Mouse (Mus musculus) heart, postnatal 0 days (tissue): Measurements from ENCODE around the gene Olfr51. TPM values are rescaled to one million over a fixed set of nuclear protein-coding genes. Genes with fewer than 3 reads are reported as not detected.

ENCODE experiments used
- ATAC-seq: fragments of 200-750 bp; cut with Nextera tagmentation; 2 replicates; pipeline ENCODE4 v1.8.0; 2017; ENCODE audit warnings: low read depth, moderate number of reproducible peaks, moderate library complexity; ENCODE audit not compliant: insufficient read depth
- DNase-seq: peaks from one replicate; pipeline ENCODE4 v3.0.0-alpha.2; 2016; ENCODE audit warnings: low spot score
- H3K27ac ChIP-seq: fragments of 300-500 bp; sonication (generic); 2 replicates; pipeline ENCODE4 v1.5.1; 2014; ENCODE audit warnings: low read depth, mild to moderate bottlenecking
- H3K27me3 ChIP-seq: fragments of 300-500 bp; sonication (generic); 2 replicates; pipeline ENCODE4 v1.6.1; 2014; ENCODE audit warnings: low read length, mixed read lengths; ENCODE audit not compliant: control insufficient read depth, insufficient read depth
- H3K36me3 ChIP-seq: fragments of 300-500 bp; sonication (generic); replicated peaks from 2 replicates; pipeline ENCODE4 v1.6.1; 2014; ENCODE audit warnings: low read length, mixed read lengths; ENCODE audit not compliant: control insufficient read depth, insufficient read depth
- H3K4me1 ChIP-seq: fragments of 300-500 bp; sonication (generic); 2 replicates; pipeline ENCODE4 v1.6.1; 2014; ENCODE audit warnings: antibody characterized with exemption; ENCODE audit not compliant: control insufficient read depth, insufficient read depth
- H3K4me2 ChIP-seq: fragments of 300-500 bp; sonication (generic); 2 replicates; pipeline ENCODE4 v1.6.1; 2014; ENCODE audit warnings: low read depth, mild to moderate bottlenecking, low read length, moderate library complexity
- H3K4me3 ChIP-seq: fragments of 300-500 bp; sonication (generic); 2 replicates; pipeline ENCODE4 v1.5.1; 2014; ENCODE audit warnings: low read depth, low read length
- H3K9ac ChIP-seq: fragments of 300-500 bp; sonication (generic); replicated peaks from 2 replicates; pipeline ENCODE4 v1.6.1; 2014; ENCODE audit warnings: low read depth, low read length, mixed read lengths
- H3K9me3 ChIP-seq: fragments of 300-500 bp; sonication (generic); replicated peaks from 2 replicates; pipeline ENCODE4 v1.6.1; 2016; ENCODE audit warnings: low read length; ENCODE audit not compliant: control insufficient read depth
- CTCF ChIP-seq: IDR thresholded peaks from 2 replicates; pipeline ENCODE4 v1.5.1; 2016; ENCODE audit warnings: antibody characterized with exemption, control low read depth, low read depth
- EP300 ChIP-seq: IDR thresholded peaks from 2 replicates; pipeline ENCODE4 v1.6.1; 2016; ENCODE audit warnings: antibody characterized with exemption, low read depth
- WGBS: fragments of 180-500 bp; shearing (Covaris S2); extraction: QIAGEN DNeasy Blood & Tissue Kit; methylation state at CpG from one replicate; pipeline ENCODE4 v1.1.7; 2014; 5-methylcytosine and 5-hydroxymethylcytosine counted together
- polyA plus RNA-seq: library from polyadenylated mRNA; unstranded; fragments of >200 nt; fragmentation: Nextera tagmentation; extraction: Ambion mirVana; gene quantifications from 2 replicates; pipeline ENCODE4 v1.2.1, GENCODE M21; 2015
- total RNA-seq: library from RNA; depleted of rRNA; stranded (reverse); fragments of >200 nt; gene quantifications from 2 replicates; pipeline ENCODE4 v1.2.3, GENCODE M21; 2014; ENCODE audit warnings: low replicate concordance; rRNA removed

Gene Olfr51
- total and polyA plus RNA-seq, 2 experiments from 2014 or later = not detected

DNA sequence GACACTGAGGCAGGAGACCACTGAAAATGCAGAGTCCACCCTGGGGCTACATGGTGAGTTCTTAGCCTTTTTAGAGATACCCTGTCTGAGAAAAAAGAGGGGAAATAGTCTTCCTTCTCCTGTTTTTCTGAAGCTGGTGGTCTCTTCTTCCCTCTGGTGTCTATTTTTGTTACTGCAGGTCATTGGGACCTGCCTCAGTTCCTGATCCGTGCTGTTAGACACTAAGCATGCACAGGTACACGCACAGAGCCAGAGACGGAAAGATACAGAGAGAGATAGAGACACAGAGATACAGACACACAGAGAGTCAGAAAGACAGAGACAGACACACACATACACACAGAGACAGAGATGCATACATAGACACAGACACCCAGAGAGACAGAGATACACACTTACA, 49.8 kb downstream of the Olfr51 start:
- WGBS = 39% methylated on average over 3 of the region's 3 CpGs
- H3K4me1 ChIP-seq = no peaks in the 10 kb centered on the region
- H3K4me3 ChIP-seq = no peak overlapping the region
- no peaks in the 10 kb centered on the region for H3K36me3 ChIP-seq
- no peak overlapping the region for H3K4me2 ChIP-seq
- no peaks in the 10 kb centered on the region for H3K9me3 ChIP-seq
- H3K27me3 ChIP-seq = no peaks in the 10 kb centered on the region
- TF ChIP-seq CTCF (peak; percentile 57), EP300 (no peak)
- ATAC-seq (no peak), DNase-seq (no peak)
- no peak overlapping the region for H3K27ac ChIP-seq
- no peak overlapping the region for H3K9ac ChIP-seq

- H3K9me3 ChIP-seq = no peaks in the 10 kb centered on the region
- ATAC-seq = peak; percentile 91
- peak within 1 kb of the TSS; percentile 94 for H3K4me2 ChIP-seq
- H3K27me3 ChIP-seq = no peaks in the 10 kb centered on the region
- H3K4me1 ChIP-seq = 0 out of 2 replicates have a peak, but pooled peaks cover 3% of the 10 kb centered on the region
- peak; percentile 81 for DNase-seq
- TF ChIP-seq CTCF = peak; percentile 12; the same call in 1 of the 2 replicates
- no peak for TF ChIP-seq EP300
- under 1% methylated on average over 32 of the region's 32 CpGs for WGBS
- no peak within 1 kb of the TSS for H3K27ac ChIP-seq
- H3K36me3 ChIP-seq = peaks cover 4% of the 10 kb centered on the region; the same call in 1 of the 2 replicates
- H3K9ac ChIP-seq = peak within 1 kb of the TSS; percentile 56
- H3K4me3 ChIP-seq = peak within 1 kb of the TSS; percentile 93
Observed at GRCm38 (mm10) chr11:51059151-51059571, 55.8 kb downstream of the Olfr51 start, which contains the start of gene Zfp354a. Gene Zfp354a (plus strand): TSS chr11:51059257.

Other genes with a start within 250 kb of the Olfr51 start
- 4.4 and 6.0 TPM in 2 replicates for gene Zfp354c, start 175.9 kb upstream of the Olfr51 start, total RNA-seq
- 3.6 TPM in 2 replicates for gene Zfp354c, start 175.9 kb upstream of the Olfr51 start, polyA plus RNA-seq
- 0.38 TPM in 1 of 2 replicates, not detected in the other for gene Zfp879, start 162.0 kb upstream of the Olfr51 start, total RNA-seq
- 0.66 and 0.72 TPM in 2 replicates for gene Zfp879, start 162.0 kb upstream of the Olfr51 start, polyA plus RNA-seq
- gene Grm6, start 152.9 kb upstream of the Olfr51 start, total RNA-seq = not detected in 2 replicates
- not detected in 2 replicates for gene Grm6, start 152.9 kb upstream of the Olfr51 start, polyA plus RNA-seq
- gene Zfp454, start 115.9 kb upstream of the Olfr51 start, total RNA-seq = not detected in 2 replicates
- gene Zfp454, start 115.9 kb upstream of the Olfr51 start, polyA plus RNA-seq = 1.7 and 2.0 TPM in 2 replicates
- gene Zfp2, start 87.4 kb upstream of the Olfr51 start, total RNA-seq = 2.4 and 19.3 TPM in 2 replicates
- 5.3 and 5.5 TPM in 2 replicates for gene Zfp2, start 87.4 kb upstream of the Olfr51 start, polyA plus RNA-seq
- gene Zfp354b, start 72.0 kb upstream of the Olfr51 start, total RNA-seq = 0.73 TPM in 1 of 2 replicates, not detected in the other
- gene Zfp354b, start 72.0 kb upstream of the Olfr51 start, polyA plus RNA-seq = 0.85 TPM in 2 replicates
- not detected in 2 replicates for gene 4933414I15Rik, start 59.8 kb upstream of the Olfr51 start, total RNA-seq
- not detected in 2 replicates for gene 4933414I15Rik, start 59.8 kb upstream of the Olfr51 start, polyA plus RNA-seq
- gene Prop1, start 49.8 kb upstream of the Olfr51 start, total RNA-seq = not detected in 2 replicates
- gene Prop1, start 49.8 kb upstream of the Olfr51 start, polyA plus RNA-seq = not detected in 2 replicates
- not detected in 2 replicates for gene Olfr1378, start 37.1 kb upstream of the Olfr51 start, total RNA-seq
- gene Olfr1378, start 37.1 kb upstream of the Olfr51 start, polyA plus RNA-seq = not detected in 2 replicates
- not detected in 2 replicates for gene Olfr1377, start 21.6 kb upstream of the Olfr51 start, total RNA-seq
- gene Olfr1377, start 21.6 kb upstream of the Olfr51 start, polyA plus RNA-seq = not detected in 2 replicates
- gene Olfr54, start 10.6 kb downstream of the Olfr51 start, total RNA-seq = not detected in 2 replicates
- not detected in 2 replicates for gene Olfr54, start 10.6 kb downstream of the Olfr51 start, polyA plus RNA-seq
- not detected in 2 replicates for gene Olfr1375, start 44.5 kb downstream of the Olfr51 start, total RNA-seq
- gene Olfr1375, start 44.5 kb downstream of the Olfr51 start, polyA plus RNA-seq = not detected in 2 replicates
- gene Zfp354a, start 55.7 kb downstream of the Olfr51 start, total RNA-seq = 0.62 and 4.6 TPM in 2 replicates
- 3.4 and 4.2 TPM in 2 replicates for gene Zfp354a, start 55.7 kb downstream of the Olfr51 start, polyA plus RNA-seq
- gene Gm12569, start 216.9 kb downstream of the Olfr51 start, total RNA-seq = not detected in 2 replicates
- not detected in 2 replicates for gene Gm12569, start 216.9 kb downstream of the Olfr51 start, polyA plus RNA-seq